Mouse (Mus musculus): Measurements from ENCODE around the gene Ptpn5. TPM values are rescaled to one million over a fixed set of nuclear protein-coding genes. Genes with fewer than 3 reads are reported as not detected.

Ptpn5 gene
- total and polyA plus RNA-seq, 3 experiments: 0.03 TPM; not detected in 2

DNA sequence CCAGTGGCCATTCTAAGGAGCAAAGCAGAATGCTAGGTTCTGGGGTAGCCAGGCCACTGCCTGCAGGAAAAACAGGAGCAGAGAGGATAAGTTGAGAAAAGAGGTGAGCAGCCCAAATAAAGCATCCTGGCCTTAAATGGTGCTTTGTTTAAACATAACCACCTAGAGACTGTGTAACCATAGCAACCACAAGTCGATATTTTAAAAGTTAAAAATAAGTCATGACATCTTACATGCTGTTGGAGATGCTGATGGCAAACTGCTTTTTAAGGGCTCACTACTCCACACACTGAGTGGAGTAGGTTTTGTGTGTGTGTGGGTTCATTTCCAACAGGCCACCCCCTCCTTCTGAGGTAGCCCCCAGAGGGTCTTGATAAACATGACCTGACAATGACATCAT lies 48.4 kb downstream of the Ptpn5 start:
- Histone ChIP-seq H3K36me3 (ENCODE audit: control insufficient read depth in 1 of 2, insufficient read depth in 2 of 2, low read length in 2 of 2) (no peaks in the 10 kb centered on the region), H3K27me3 (ENCODE audit: control insufficient read depth in 1 of 2, insufficient read depth in 2 of 2, low read length in 2 of 2) (no peaks in the 10 kb centered on the region; a peak in 2 of 4 replicates)

DNA sequence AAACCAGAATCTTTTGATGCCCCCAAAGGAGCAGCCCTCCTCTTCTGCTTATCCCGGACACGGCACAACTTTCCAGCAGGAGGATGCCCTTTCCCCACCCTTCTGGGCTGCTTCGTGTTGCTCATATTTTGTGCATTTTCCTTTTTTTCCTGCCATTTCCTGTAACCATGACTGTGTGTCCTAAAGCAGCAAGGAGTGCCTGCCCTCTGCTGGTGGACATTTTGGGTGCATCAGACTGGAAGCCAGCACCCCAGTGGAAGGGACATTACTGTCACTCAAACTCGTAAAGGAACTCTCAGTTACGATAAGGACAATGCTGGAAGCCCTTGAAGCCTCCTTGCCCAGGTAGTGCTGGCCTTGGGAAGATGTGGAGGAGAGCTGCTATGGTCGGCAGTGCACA lies 52.2 kb downstream of the Ptpn5 start:
- H3K27me3 ChIP-seq (ENCODE audit: control insufficient read depth in 1 of 2, insufficient read depth in 2 of 2, low read length in 2 of 2): no peaks in the 10 kb centered on the region
- H3K79me2 ChIP-seq (ENCODE audit: control insufficient read depth, insufficient read depth, low read length, poor library complexity): no peaks in the 10 kb centered on the region
- H3K4me1 ChIP-seq (ENCODE audit: control insufficient read depth in 1 of 2, insufficient read depth in 2 of 2, low read length in 2 of 2): no peaks in the 10 kb centered on the region
- peak; percentile 44 for DNase-seq (ENCODE audit: low read depth, low spot score)
- H3K9ac ChIP-seq (ENCODE audit: control insufficient read depth, low read depth, low read length, poor library complexity, severe bottlenecking): no peak overlapping the region
- TF ChIP-seq ZC3H11A (IDR thresholded peaks at IDR 0.05; ENCODE audit: low read depth, low read length) (peak; percentile 52), ZMIZ1 (IDR thresholded peaks at IDR 0.05; ENCODE audit: low read depth, low read length) (no peak), MAFK (IDR thresholded peaks at IDR 0.05; ENCODE audit: borderline replicate concordance, low read depth, low read length) (no peak), MAZ (IDR thresholded peaks at IDR 0.05; ENCODE audit: low read depth, low read length) (no peak), BHLHE40 (IDR thresholded peaks at IDR 0.05; ENCODE audit: borderline replicate concordance, low read depth, low read length) (no peak), SMC3 (IDR thresholded peaks at IDR 0.05; ENCODE audit: low read depth, low read length) (peak; percentile 87), RAD21 (IDR thresholded peaks at IDR 0.05; ENCODE audit: low read depth, low read length) (peak; percentile 63), CTCF (IDR thresholded peaks at IDR 0.05 in 2 of 3, conservative IDR thresholded peaks at IDR 0.05 in 1 of 3; ENCODE audit: control insufficient read depth in 1 of 3, insufficient read depth in 1 of 3, low read depth in 2 of 3, low read length in 3 of 3, poor library complexity in 1 of 3, severe bottlenecking in 1 of 3) (peak; percentile 55 to 77 (median 76)), ZKSCAN1 (IDR thresholded peaks at IDR 0.05; ENCODE audit: low read depth, low read length) (no peak)
- no peaks in the 10 kb centered on the region for H3K36me3 ChIP-seq (ENCODE audit: control insufficient read depth in 1 of 2, insufficient read depth in 2 of 2, low read length in 2 of 2)
- no peak overlapping the region for H3K27ac ChIP-seq (ENCODE audit: control insufficient read depth, low read depth, low read length)
- H3K4me3 ChIP-seq (ENCODE audit: control insufficient read depth in 1 of 2, insufficient read depth in 1 of 2, low read depth in 2 of 2, low read length in 2 of 2): no peak overlapping the region
- no peaks in the 10 kb centered on the region for H3K9me3 ChIP-seq (replicated peaks; ENCODE audit: insufficient read depth, low read length)

More for the DNA sequence above, 48.4 kb downstream of the Ptpn5 start:
- no peak overlapping the region for H3K9ac ChIP-seq (ENCODE audit: control insufficient read depth, low read depth, low read length, poor library complexity, severe bottlenecking)
- H3K4me3 ChIP-seq (ENCODE audit: control insufficient read depth in 1 of 2, insufficient read depth in 1 of 2, low read depth in 2 of 2, low read length in 2 of 2): no peak overlapping the region
- DNase-seq (ENCODE audit: low read depth, low spot score): no peak
- H3K4me1 ChIP-seq (ENCODE audit: control insufficient read depth in 1 of 2, insufficient read depth in 2 of 2, low read length in 2 of 2): no peaks in the 10 kb centered on the region
- no peak overlapping the region for H3K27ac ChIP-seq (ENCODE audit: control insufficient read depth, low read depth, low read length)
- TF ChIP-seq KAT2A (conservative IDR thresholded peaks at IDR 0.05; ENCODE audit: low read depth, low read length): no peak
- no peak for TF ChIP-seq USF2 (IDR thresholded peaks at IDR 0.05; ENCODE audit: borderline replicate concordance in 1 of 2, insufficient read depth in 1 of 2, low read depth in 1 of 2, low read length in 2 of 2)
- TF ChIP-seq NELFE (IDR thresholded peaks at IDR 0.05; ENCODE audit: low read depth, low read length): no peak
- TF ChIP-seq MAFK (IDR thresholded peaks at IDR 0.05; ENCODE audit: borderline replicate concordance, low read depth, low read length): no peak
- TF ChIP-seq USF1 (IDR thresholded peaks at IDR 0.05; ENCODE audit: low read depth, low read length): no peak
- no peak for TF ChIP-seq TAL1 (IDR thresholded peaks at IDR 0.05; ENCODE audit: low read length)
- no peak for TF ChIP-seq EP300 (IDR thresholded peaks at IDR 0.05; ENCODE audit: low read depth in 1 of 2, low read length in 2 of 2)
- no peak for TF ChIP-seq CHD1 (IDR thresholded peaks at IDR 0.05; ENCODE audit: low read depth, low read length)
- no peak for TF ChIP-seq NRF1 (IDR thresholded peaks at IDR 0.05; ENCODE audit: insufficient read depth, low read depth, low read length, poor library complexity, severe bottlenecking)
- no peak for TF ChIP-seq GABPA (IDR thresholded peaks at IDR 0.05; ENCODE audit: low read depth, low read length)
- TF ChIP-seq MYC (IDR thresholded peaks at IDR 0.05; ENCODE audit: low read depth, low read length): no peak
- TF ChIP-seq SMC3 (IDR thresholded peaks at IDR 0.05; ENCODE audit: low read depth, low read length): no peak
- H3K79me2 ChIP-seq (ENCODE audit: control insufficient read depth, insufficient read depth, low read length, poor library complexity): no peaks in the 10 kb centered on the region
- H3K9me3 ChIP-seq (replicated peaks; ENCODE audit: insufficient read depth, low read length): no peaks in the 10 kb centered on the region

Data from MEL (cell line).